In genomic region chr15:103163182-103163919, GRCm38 (mm10) we compare ENCODE assay signal across 8 mouse cellular contexts. TPM values are rescaled to one million over a fixed set of nuclear protein-coding genes. Genes with fewer than 3 reads are reported as not detected.
DNase-seq lines count a peak whose midpoint lies in the region; ATAC-seq lines count a peak whose summit lies in the region.

No protein-coding gene starts in this region.

- peak; percentile 83 for ATAC-seq in embryonic facial prominence, embryonic 12.5 days (ENCODE audit: insufficient number of reproducible peaks, insufficient read depth, low FRiP score, low TSS enrichment)
- ATAC-seq in limb, embryonic 11.5 days (ENCODE audit: insufficient number of reproducible peaks, low FRiP score, low TSS enrichment, low read depth) = peak; percentile 88
- ATAC-seq in midbrain, embryonic 14.5 days (ENCODE audit: low FRiP score, low TSS enrichment) = peak; percentile 83

- H3K27ac ChIP-seq in embryonic facial prominence, embryonic 12.5 days = no peak overlapping the region; the same call in 1 of the 2 replicates
- no peak overlapping the region for H3K27ac ChIP-seq in limb, embryonic 11.5 days (replicated peaks; ENCODE audit: low read depth, low read length)
- 0 out of 2 replicates have a peak overlapping the region, but pooled peaks have one; percentile 49 for H3K27ac ChIP-seq in midbrain, embryonic 14.5 days (replicated peaks; ENCODE audit: low read depth, low read length)

- H3K36me3 ChIP-seq in embryonic facial prominence, embryonic 12.5 days = no peaks in the 10 kb centered on the region
- no peaks in the 10 kb centered on the region for H3K36me3 ChIP-seq in limb, embryonic 11.5 days (ENCODE audit: control insufficient read depth, insufficient read depth, low read length)
- H3K36me3 ChIP-seq in midbrain, embryonic 14.5 days (ENCODE audit: control insufficient read depth, insufficient read depth, low read length) = no peaks in the 10 kb centered on the region

- H3K4me3 ChIP-seq in embryonic facial prominence, embryonic 12.5 days = peak overlapping the region; percentile 66
- peak overlapping the region; percentile 51 for H3K4me3 ChIP-seq in limb, embryonic 11.5 days (ENCODE audit: low read depth, low read length)
- peak overlapping the region; percentile 63 for H3K4me3 ChIP-seq in midbrain, embryonic 14.5 days (replicated peaks; ENCODE audit: low read depth, low read length)

- 8% methylated on average over 25 of the region's 25 CpGs for WGBS in embryonic facial prominence, embryonic 12.5 days
- 9% methylated on average over 25 of the region's 25 CpGs for WGBS in limb, embryonic 11.5 days
- WGBS in midbrain, embryonic 14.5 days = 8% methylated on average over 25 of the region's 25 CpGs

- H3K4me1 ChIP-seq in embryonic facial prominence, embryonic 12.5 days = peaks cover 12% of the 10 kb centered on the region
- H3K4me1 ChIP-seq in limb, embryonic 11.5 days (ENCODE audit: control insufficient read depth, insufficient read depth, low read length) = peaks cover 6% of the 10 kb centered on the region; the same call in 1 of the 2 replicates
- peaks cover 11% of the 10 kb centered on the region for H3K4me1 ChIP-seq in midbrain, embryonic 14.5 days (ENCODE audit: control insufficient read depth, insufficient read depth, low read length)

- H3K9me3 ChIP-seq in embryonic facial prominence, embryonic 12.5 days = no peaks in the 10 kb centered on the region
- H3K9me3 ChIP-seq in limb, embryonic 11.5 days (ENCODE audit: control insufficient read depth, low read length) = no peaks in the 10 kb centered on the region
- H3K9me3 ChIP-seq in midbrain, embryonic 14.5 days (ENCODE audit: control insufficient read depth, low read length) = no peaks in the 10 kb centered on the region

- H3K9ac ChIP-seq in embryonic facial prominence, embryonic 12.5 days = peak overlapping the region; percentile 57
- H3K9ac ChIP-seq in limb, embryonic 11.5 days (ENCODE audit: low read length) = peak overlapping the region; percentile 31
- peak overlapping the region; percentile 62 for H3K9ac ChIP-seq in midbrain, embryonic 14.5 days (replicated peaks; ENCODE audit: low read length)

- peak; percentile 82 for DNase-seq in ovary, adult 18-20 months (ENCODE audit: low spot score)
- DNase-seq in ovary, postnatal 10 days (ENCODE audit: low spot score) = no peak
- peak; percentile 99 for DNase-seq in heart, adult 11 months
- DNase-seq in kidney, adult 18-20 months = peak; percentile 90
- peak; percentile 95 for DNase-seq in limb, embryonic 11.5 days (ENCODE audit: low spot score)
- DNase-seq in midbrain, embryonic 14.5 days = peak; percentile 99
- DNase-seq in spleen, postnatal 14 days (ENCODE audit: low spot score in 2 of 2) = peak; percentile 58 to 72

- peaks cover 35% of the 10 kb centered on the region for H3K27me3 ChIP-seq in embryonic facial prominence, embryonic 12.5 days
- H3K27me3 ChIP-seq in limb, embryonic 11.5 days (ENCODE audit: control insufficient read depth, insufficient read depth, low read length) = peaks cover 23% of the 10 kb centered on the region
- H3K27me3 ChIP-seq in midbrain, embryonic 14.5 days (ENCODE audit: control insufficient read depth, insufficient read depth, low read length) = peaks cover 26% of the 10 kb centered on the region

- peak overlapping the region; percentile 52 for H3K4me2 ChIP-seq in embryonic facial prominence, embryonic 12.5 days (replicated peaks)
- peak overlapping the region; percentile 62 for H3K4me2 ChIP-seq in limb, embryonic 11.5 days (ENCODE audit: low read depth, severe bottlenecking)
- peak overlapping the region; percentile 76 for H3K4me2 ChIP-seq in midbrain, embryonic 14.5 days (ENCODE audit: low read length)

RNA-seq across cellular contexts. Expression of gene Smug1, which starts 3.5 kb away (rescaled TPM):
- 16.6 and 18.8 TPM in 2 replicates for polyA plus RNA-seq in embryonic facial prominence, embryonic 12.5 days (2016; fragmentation: Nextera tagmentation; extraction: Ambion mirVana)
- 14.4 and 14.7 TPM in 2 replicates for polyA plus RNA-seq in limb, embryonic 11.5 days (2014; fragmentation: Nextera tagmentation; extraction: Ambion mirVana)
- 22.7 and 25.0 TPM in 2 replicates for polyA plus RNA-seq in midbrain, embryonic 14.5 days (2014; fragmentation: Nextera tagmentation; extraction: Ambion mirVana)
